Mouse (Mus musculus) hindbrain, embryonic 16.5 days (tissue): ENCODE results near the gene Hp1bp3. TPM values are rescaled to one million over a fixed set of nuclear protein-coding genes. Genes with fewer than 3 reads are reported as not detected.

Experiments
- ATAC-seq: fragments of 200-750 bp; cut with Nextera tagmentation; 2 replicates; pipeline ENCODE4 v1.8.0; 2017; ENCODE audit warnings: moderate TSS enrichment, moderate library complexity
- H3K27ac ChIP-seq: fragments of 300-500 bp; sonication (generic); 2 replicates; pipeline ENCODE4 v1.5.1; 2014; ENCODE audit warnings: low read depth, mild to moderate bottlenecking, control low read depth, low read length, moderate library complexity
- H3K27me3 ChIP-seq: fragments of 300-500 bp; sonication (generic); replicated peaks from 2 replicates; pipeline ENCODE4 v1.6.1; 2014; ENCODE audit warnings: low read length; ENCODE audit not compliant: control insufficient read depth, insufficient read depth
- H3K36me3 ChIP-seq: fragments of 300-500 bp; sonication (generic); 2 replicates; pipeline ENCODE4 v1.6.1; 2014; ENCODE audit warnings: mild to moderate bottlenecking, low read length, moderate library complexity, mixed read lengths; ENCODE audit not compliant: control insufficient read depth, insufficient read depth
- H3K4me1 ChIP-seq: fragments of 300-500 bp; sonication (generic); 2 replicates; pipeline ENCODE4 v1.6.1; 2014; ENCODE audit warnings: low read depth, low read length; ENCODE audit not compliant: control insufficient read depth, insufficient read depth
- H3K4me2 ChIP-seq: fragments of 300-500 bp; sonication (generic); 2 replicates; pipeline ENCODE4 v1.6.1; 2014; ENCODE audit warnings: mild to moderate bottlenecking, low read length, control low read depth, moderate library complexity
- H3K4me3 ChIP-seq: fragments of 300-500 bp; sonication (generic); 2 replicates; pipeline ENCODE4 v1.5.1; 2014; ENCODE audit warnings: mild to moderate bottlenecking, low read length, control low read depth, moderate library complexity
- H3K9ac ChIP-seq: fragments of 300-500 bp; sonication (generic); 2 replicates; pipeline ENCODE4 v1.6.1; 2014; ENCODE audit warnings: low read depth, mild to moderate bottlenecking, control low read depth, low read length, moderate library complexity
- H3K9me3 ChIP-seq: fragments of 300-500 bp; sonication (generic); 2 replicates; pipeline ENCODE4 v1.6.1; 2014; ENCODE audit warnings: mild to moderate bottlenecking, low read length, moderate library complexity; ENCODE audit not compliant: control insufficient read depth
- WGBS: fragments of 180-500 bp; shearing (Covaris S2); extraction: QIAGEN DNeasy Blood & Tissue Kit; methylation state at CpG from one replicate; pipeline ENCODE4 v1.1.7; 2014; 5-methylcytosine and 5-hydroxymethylcytosine counted together
- polyA plus RNA-seq: library from polyadenylated mRNA; unstranded; fragments of >200 nt; fragmentation: Nextera tagmentation; extraction: Ambion mirVana; gene quantifications from 2 replicates; pipeline ENCODE4 v1.2.1, GENCODE M21; 2015

Gene Hp1bp3
- polyA plus RNA-seq, 1 experiment from 2014 or later: 155 TPM

DNA sequence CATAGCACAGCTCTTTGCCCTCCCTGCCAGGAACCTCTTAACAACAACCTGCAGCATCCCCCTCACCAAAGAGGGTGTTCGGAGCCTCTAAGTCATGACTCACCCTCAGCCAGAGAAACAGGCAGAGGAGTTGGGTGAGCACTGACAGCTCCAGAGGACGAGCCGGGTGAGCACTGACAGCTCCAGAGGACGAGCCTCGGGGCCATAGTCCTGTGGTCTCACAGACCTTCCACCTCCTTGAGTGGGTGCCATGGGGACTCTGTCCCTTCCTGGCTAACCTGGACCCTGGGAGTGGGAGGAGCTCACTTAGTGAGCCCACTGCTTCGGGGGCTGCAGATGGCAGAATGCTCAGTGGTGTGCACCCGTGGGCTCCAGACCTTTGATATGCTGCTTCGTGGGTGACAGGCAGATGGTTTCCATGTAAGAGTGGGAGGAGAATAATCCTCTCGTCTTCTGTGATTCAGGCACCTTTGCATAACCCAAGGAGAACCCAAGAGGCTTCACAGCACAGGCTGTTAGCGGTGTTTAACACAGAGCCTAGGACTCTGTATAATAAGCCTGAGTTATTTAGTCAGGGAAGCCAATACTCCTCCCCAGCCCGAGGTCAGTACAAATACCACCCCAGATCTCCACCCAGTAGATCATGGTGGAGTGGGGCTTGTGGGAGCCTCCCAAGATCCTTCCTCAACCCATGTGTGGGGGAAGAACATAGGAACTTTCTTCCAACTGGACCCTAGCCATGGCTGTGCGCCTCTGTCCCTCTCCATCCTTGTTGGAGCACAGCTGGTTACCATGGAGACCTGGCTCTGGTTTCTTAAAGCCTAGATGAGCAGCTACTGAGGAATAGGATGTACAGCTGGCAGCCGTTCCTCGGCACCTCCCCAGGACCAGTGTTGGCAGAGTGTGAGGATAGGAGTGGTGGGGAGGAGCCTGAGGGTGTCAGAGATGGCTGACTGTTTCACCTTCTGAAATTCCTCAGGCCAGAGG is 56.2 kb downstream of the Hp1bp3 start:
- Histone ChIP-seq H3K27ac (no peak overlapping the region), H3K4me2 (no peak overlapping the region), H3K36me3 (no peaks in the 10 kb centered on the region), H3K9ac (no peak overlapping the region), H3K9me3 (no peaks in the 10 kb centered on the region), H3K4me3 (no peak overlapping the region), H3K4me1 (peaks cover 3% of the 10 kb centered on the region), H3K27me3 (no peaks in the 10 kb centered on the region)
- peak; percentile 77 for ATAC-seq
- WGBS: 64% methylated on average over 14 of the region's 14 CpGs

- no peak overlapping the region for H3K27ac ChIP-seq
- WGBS: 63% methylated on average over 7 of the region's 7 CpGs
- 0 out of 2 replicates have a peak, but pooled peaks have one; percentile 31 for ATAC-seq
- H3K4me2 ChIP-seq: no peak overlapping the region
- H3K4me3 ChIP-seq: no peak overlapping the region
- no peaks in the 10 kb centered on the region for H3K4me1 ChIP-seq
- H3K36me3 ChIP-seq: no peaks in the 10 kb centered on the region
- H3K9ac ChIP-seq: no peak overlapping the region
- no peaks in the 10 kb centered on the region for H3K9me3 ChIP-seq
- H3K27me3 ChIP-seq: no peaks in the 10 kb centered on the region
Measured at GRCm38 (mm10) chr4:138278346-138278745, 62.2 kb downstream of the Hp1bp3 start.

GRCm38 (mm10) chr4:138282834-138283233 is 66.7 kb downstream of the Hp1bp3 start:
- ATAC-seq: peak; percentile 62

GRCm38 (mm10) chr4:138286411-138286810 is 70.3 kb downstream of the Hp1bp3 start:
- 86% methylated on average over 12 of the region's 12 CpGs for WGBS
- Histone ChIP-seq H3K4me1 (no peaks in the 10 kb centered on the region), H3K4me2 (no peak overlapping the region), H3K27ac (no peak overlapping the region), H3K9me3 (no peaks in the 10 kb centered on the region), H3K36me3 (no peaks in the 10 kb centered on the region), H3K9ac (no peak overlapping the region), H3K27me3 (no peaks in the 10 kb centered on the region), H3K4me3 (no peak overlapping the region)
- no peak for ATAC-seq

More at GRCm38 (mm10) chr4:138282834-138283233, 66.7 kb downstream of the Hp1bp3 start:
- Histone ChIP-seq H3K36me3 (no peaks in the 10 kb centered on the region), H3K9ac (no peak overlapping the region), H3K27me3 (no peaks in the 10 kb centered on the region), H3K9me3 (no peaks in the 10 kb centered on the region), H3K4me1 (no peaks in the 10 kb centered on the region), H3K27ac (no peak overlapping the region), H3K4me3 (no peak overlapping the region), H3K4me2 (no peak overlapping the region)
- 31% methylated on average over 4 of the region's 4 CpGs for WGBS

DNA sequence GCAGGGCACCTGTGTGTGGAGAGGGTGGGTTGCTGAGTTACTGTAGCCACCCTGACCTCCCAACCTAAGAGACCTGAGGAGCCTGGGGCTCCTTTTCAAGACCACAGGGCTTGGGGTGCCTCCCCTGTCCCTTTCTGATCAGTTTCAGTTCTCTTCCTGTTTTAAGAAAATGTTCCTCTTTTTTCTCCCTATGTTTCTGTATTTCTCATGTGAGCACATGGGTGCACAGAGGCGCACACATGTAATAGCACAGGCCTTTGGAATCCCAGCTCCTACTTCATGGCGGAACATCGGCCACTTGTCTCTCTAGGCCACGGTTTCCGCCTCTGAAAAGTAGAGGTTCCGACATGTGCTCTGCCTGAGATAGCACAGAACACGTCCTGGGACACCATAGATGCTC is 72.6 kb downstream of the Hp1bp3 start:
- Histone ChIP-seq H3K27ac (no peak overlapping the region), H3K4me2 (no peak overlapping the region), H3K4me3 (no peak overlapping the region), H3K36me3 (no peaks in the 10 kb centered on the region), H3K27me3 (no peaks in the 10 kb centered on the region), H3K9me3 (no peaks in the 10 kb centered on the region), H3K9ac (no peak overlapping the region), H3K4me1 (peaks cover 5% of the 10 kb centered on the region)
- 89% methylated on average over 7 of the region's 7 CpGs for WGBS
- no peak for ATAC-seq

GRCm38 (mm10) chr4:138292028-138292427 is 75.9 kb downstream of the Hp1bp3 start:
- Histone ChIP-seq H3K9me3 (no peaks in the 10 kb centered on the region), H3K4me1 (peaks cover 5% of the 10 kb centered on the region), H3K4me2 (no peak overlapping the region), H3K9ac (no peak overlapping the region), H3K4me3 (no peak overlapping the region), H3K27me3 (no peaks in the 10 kb centered on the region), H3K36me3 (no peaks in the 10 kb centered on the region), H3K27ac (no peak overlapping the region)
- WGBS: 84% methylated on average over 13 of the region's 13 CpGs
- no peak for ATAC-seq

- no peak overlapping the region for H3K4me3 ChIP-seq
- H3K27me3 ChIP-seq: 0 out of 2 replicates have a peak, but pooled peaks cover 2% of the 10 kb centered on the region
- H3K4me2 ChIP-seq: peak overlapping the region; percentile 25; the same call in 1 of the 2 replicates
- H3K9me3 ChIP-seq: no peaks in the 10 kb centered on the region
- H3K36me3 ChIP-seq: no peaks in the 10 kb centered on the region
- peaks cover 5% of the 10 kb centered on the region for H3K4me1 ChIP-seq
- H3K27ac ChIP-seq: peak overlapping the region; percentile 89
- no peak overlapping the region; the same call in 1 of the 2 replicates for H3K9ac ChIP-seq
- peak; percentile 93 for ATAC-seq
- 55% methylated on average over 18 of the region's 18 CpGs for WGBS
Measured at GRCm38 (mm10) chr4:138293261-138293948, 77.3 kb downstream of the Hp1bp3 start.

DNA sequence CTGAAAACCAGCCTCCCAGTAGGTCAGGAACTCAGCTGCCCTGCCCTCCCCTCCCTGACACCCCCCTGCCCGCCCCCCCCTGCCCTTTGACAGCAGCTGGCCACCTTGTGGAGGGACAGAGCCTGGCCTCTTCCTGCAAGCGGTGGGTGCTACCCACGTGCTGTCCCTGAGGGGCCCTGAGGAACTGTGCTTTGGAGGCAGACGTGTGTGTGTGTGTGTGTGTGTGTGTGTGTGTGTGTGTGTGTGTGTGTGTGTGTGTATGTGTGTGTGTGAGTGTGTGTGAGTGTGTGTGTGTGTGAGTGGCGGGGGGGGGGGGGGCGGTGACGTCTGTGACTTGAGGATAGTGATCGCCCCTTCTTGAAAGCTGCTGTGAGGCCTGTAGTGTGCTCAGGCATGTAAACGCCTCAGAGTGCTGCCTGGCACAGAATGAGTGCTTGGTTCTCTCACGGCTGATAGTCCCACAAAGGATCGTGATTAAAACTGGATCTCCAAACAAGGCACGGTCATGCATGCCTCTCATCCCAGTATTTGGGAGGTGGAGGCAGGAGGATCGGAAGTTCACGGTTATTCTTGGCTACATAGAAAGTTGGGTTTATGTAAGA is 78.0 kb downstream of the Hp1bp3 start:
- Histone ChIP-seq H3K9me3 (no peaks in the 10 kb centered on the region), H3K27me3 (0 out of 2 replicates have a peak, but pooled peaks cover 2% of the 10 kb centered on the region), H3K4me1 (peaks cover 5% of the 10 kb centered on the region), H3K4me3 (no peak overlapping the region), H3K4me2 (peak overlapping the region; percentile 25; the same call in 1 of the 2 replicates), H3K36me3 (no peaks in the 10 kb centered on the region), H3K27ac (peak overlapping the region; percentile 89), H3K9ac (no peak overlapping the region; the same call in 1 of the 2 replicates)
- ATAC-seq: peak; percentile 59
- 58% methylated on average over 10 of the region's 14 CpGs for WGBS
